Mouse (Mus musculus) natural killer cell, adult 2 months (primary cell): ENCODE measurements around the gene Gm30737.
"Not testable (repeated sequence)": the region's sequence is repeated elsewhere in the genome, so short reads cannot be mapped to it uniquely, and the experiment has no call there.

ENCODE experiments used
- DNase-seq, 2 experiments: peaks; one replicate each; pipeline ENCODE4 v3.0.0; 2022; ENCODE audit warnings: low spot score in 2 of 2

The Gm30737 gene

GRCm38 (mm10) chrY:14400410-14400809 is at the start of gene Gm30737:
Gene Gm30737, plus strand, starts transcription at chrY:14400710.
- DNase-seq, result not testable (repeated sequence)
